Mouse (Mus musculus): ENCODE measurements at regions not wholly inside any gene's neighbourhood (a gene's known extent, or its start where the extent isn't known, plus 50 kb on each side); places are given as distances from the start of the nearest gene placed in this dataset.
A peak's percentile ranks its signal among the peaks of the same experiment; 100 is the strongest.

DNA sequence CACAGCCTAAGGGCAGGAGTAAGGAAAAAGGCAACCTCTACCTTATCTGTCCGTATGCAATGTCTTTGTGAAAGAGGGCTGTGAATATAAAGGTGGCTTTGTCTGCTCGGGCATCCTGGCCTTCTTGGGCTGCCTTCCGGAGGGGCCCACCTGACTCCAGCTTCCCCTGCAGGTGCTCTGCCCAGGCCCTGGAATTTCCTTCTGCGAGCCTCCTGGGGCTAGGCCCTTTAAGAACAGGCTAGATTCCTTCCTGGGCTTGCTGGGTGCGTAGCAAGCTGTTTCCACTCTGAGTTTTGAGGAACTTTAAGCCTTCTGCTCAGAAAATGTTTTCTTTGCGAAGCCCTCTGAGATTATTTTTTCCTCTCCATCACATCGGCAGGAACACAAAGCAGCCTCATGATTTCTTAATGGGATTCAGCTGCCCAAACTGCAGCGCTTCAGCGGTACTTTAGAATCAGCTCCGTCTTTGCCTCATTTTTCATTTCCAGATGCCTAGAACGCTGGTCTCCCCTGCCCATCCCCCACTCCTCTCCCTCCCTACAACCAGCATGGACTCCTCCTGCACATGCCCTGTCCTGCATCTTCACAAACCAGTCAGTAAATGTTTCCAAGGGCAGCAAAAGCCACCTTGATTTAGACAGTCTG is 72.9 kb upstream of the Frmd6 start:
- DNase-seq (ENCODE audit: low read depth, low spot score), result no peak

DNA sequence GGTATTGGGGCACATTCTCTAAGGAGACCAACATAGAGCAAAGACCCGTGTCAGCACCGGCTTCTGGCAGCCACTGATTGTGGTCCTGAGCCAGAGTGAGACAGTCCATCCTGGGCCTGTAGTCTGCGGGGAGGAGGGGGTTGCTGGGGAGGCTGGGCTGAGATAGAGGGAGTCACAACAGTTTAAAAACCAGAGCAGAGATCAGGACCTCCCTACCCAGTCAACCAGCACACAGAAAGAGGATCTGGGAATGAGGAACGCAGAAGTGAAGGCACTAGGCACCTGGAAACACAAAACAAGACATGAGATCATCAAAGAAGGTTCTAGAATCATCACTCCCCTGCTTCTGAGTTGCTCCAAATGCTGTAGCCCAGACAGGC is 72.4 kb upstream of the Frmd6 start:
- peak; percentile 14 for DNase-seq (ENCODE audit: low read depth, low spot score)

DNA sequence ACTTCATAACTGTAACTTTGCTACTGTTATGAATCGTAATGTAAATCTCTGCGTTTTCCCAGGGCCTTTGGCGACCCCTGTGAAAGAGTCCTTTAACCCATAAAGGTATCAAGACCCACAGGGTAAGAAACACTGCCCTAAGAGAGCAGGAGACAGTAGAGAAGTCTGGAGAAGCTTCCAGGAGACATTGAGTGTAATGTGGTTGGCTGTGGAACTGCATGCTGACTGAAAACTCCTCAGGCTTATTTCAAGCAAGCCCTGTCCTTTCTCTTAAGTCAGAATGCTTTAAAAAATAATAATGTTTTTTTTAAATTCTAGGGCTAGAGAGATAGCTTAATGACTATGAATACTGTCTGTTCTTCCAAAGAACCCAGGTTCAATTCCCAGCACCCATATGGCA is 71.9 kb upstream of the Frmd6 start:
- no peak for DNase-seq (ENCODE audit: low read depth, low spot score)

DNA sequence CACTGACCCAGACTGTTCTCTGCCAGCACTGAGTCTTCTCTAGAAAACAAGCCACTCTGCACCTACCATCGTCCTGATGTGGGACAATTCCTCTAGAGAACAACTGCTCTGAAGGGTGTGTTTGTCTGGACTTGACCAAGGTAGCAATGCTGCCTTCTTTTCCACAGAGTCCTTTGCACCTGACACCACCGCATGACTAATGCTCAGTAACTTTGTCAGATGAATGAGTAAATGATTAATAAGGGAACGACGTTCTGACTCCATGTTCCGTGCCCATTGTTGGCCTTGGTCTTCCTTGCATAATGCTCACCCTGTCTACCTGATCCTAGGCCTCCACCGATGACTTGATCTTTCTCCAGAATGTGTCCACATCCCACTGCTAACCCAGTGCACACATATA is 67.2 kb upstream of the Frmd6 start:
- no peak for DNase-seq (ENCODE audit: low read depth, low spot score)

DNA sequence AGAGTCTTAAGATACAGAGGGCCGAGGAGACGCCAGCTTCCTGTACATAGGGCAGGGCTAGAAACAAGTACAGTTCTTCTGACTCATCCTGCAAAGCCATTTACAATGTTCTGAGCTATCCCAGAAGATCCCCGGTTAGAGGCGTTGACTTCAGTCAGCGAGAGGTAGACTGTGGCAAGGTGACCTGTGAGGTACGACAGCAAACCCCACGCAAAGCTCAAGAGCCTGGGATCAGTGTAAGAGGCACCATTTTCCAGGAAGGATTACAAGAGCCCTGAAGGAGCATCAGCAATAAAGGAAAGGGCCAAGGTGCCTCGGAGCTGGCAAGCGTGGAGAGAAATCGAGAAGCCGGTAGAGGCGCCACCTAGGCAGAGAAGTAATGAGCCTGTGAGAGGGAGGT is 61.8 kb upstream of the Frmd6 start:
- no peak for DNase-seq (ENCODE audit: low read depth, low spot score)

DNA sequence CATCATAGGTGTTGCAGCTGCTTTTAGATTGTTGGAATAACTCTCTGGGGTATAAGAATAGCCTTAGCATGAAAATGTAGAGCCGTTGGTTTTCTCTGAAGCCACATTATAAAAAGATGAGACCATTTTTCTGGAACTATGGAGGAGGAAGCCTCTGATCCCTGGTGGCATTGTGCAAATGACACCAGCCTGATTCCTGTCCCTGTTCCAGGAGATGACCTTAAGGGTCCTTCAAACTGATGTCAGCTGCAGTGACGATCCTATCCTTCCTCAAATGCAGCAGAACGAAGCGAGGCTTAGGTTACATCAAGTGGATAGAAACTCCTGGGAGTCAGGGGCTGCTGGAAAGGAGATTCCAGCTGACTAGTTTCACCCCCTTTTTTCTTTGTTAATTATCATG is 59.0 kb upstream of the Frmd6 start:
- DNase-seq (ENCODE audit: low read depth, low spot score), result no peak

DNA sequence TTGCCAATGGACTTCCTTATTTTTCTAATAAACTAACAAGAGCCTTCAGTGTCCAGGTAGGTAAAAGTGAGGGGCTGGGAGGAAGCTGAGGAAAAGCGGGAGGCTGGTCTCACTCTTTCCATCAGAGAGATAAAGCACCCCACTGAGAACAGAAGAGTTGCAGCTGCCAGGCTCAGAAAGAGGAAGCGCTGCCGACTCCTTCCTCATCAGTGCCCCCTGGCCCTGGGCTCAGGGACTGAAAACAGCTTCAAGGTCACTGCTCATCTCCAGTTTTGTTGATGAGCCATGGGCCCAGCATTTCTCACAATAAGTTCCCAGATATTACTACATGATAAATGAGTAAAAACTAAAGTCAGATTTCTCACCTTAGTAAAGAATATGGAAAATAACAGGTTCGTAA is 57.4 kb upstream of the Frmd6 start:
- peak; percentile 62 for DNase-seq (ENCODE audit: low read depth, low spot score)

DNA sequence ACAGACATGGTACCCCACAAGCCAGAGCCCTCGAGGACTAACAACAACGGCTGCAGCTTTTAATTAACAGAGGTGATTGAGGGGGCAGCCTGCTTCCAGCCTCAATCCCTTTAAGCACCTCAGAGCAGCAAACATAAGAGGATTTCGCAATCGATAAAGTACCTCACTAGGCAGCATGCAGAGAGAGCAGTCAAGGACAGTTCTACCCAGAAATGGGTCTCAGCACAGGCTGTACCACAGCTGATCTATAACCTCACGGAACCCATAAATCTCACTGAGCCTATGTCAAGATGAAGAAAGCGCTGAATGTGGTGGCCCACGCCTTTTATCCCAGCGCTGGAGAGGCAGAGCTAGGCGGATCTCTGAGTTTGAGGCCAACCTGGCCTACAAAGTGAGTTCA is 56.6 kb upstream of the Frmd6 start:
- no peak for DNase-seq (ENCODE audit: low read depth, low spot score)

DNA sequence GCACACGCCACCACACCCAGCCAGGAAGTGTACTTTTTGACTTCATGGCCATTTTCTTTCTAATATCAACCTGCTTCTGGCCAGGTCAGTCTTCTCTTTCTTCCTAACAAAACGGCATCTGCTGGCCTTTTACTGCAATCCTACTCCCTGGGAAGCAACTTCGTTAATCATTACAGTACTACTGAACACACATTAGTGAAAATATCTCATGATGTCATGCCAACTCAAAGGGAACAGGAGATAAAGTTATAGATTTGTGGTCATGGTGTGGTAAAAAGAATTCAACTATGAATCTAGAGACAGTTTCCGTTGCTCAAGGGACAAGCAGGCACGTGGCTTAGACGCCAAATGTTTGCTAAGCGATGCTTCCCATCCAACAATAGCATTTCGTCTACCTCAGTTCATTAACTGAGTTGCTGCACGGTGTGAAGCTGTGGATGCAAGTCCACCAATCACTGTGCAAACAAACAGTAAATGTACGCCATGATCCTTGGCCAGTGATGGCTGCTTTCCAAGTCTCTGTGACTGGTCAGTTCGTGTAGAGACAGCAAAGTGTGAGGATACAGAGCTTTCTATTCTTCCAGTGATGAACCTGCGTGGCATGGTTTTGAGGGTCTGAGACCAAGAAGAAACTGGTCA is 55.7 kb upstream of the Frmd6 start:
- no peak for DNase-seq (ENCODE audit: low read depth, low spot score)

DNA sequence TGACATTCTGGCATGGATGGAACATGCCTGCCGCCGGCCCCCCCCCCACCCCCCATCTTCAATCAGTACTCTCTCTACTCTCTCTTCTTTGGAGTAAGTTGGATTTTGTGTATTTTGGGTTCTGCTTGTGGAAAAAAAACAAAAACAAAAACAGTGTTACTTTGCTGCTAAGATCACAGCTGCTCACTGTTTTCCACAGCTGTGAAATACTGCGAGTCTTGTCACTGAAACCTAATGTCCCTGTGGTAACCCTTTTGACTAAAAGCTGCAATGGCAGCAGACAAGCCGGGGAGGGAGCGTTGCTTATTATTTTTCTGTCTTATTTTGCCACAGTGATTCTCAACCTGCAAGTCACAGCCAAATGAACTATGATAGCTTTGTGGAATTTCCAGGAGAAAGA is 51.3 kb upstream of the Frmd6 start:
- no peak for DNase-seq (ENCODE audit: low read depth, low spot score)

DNA sequence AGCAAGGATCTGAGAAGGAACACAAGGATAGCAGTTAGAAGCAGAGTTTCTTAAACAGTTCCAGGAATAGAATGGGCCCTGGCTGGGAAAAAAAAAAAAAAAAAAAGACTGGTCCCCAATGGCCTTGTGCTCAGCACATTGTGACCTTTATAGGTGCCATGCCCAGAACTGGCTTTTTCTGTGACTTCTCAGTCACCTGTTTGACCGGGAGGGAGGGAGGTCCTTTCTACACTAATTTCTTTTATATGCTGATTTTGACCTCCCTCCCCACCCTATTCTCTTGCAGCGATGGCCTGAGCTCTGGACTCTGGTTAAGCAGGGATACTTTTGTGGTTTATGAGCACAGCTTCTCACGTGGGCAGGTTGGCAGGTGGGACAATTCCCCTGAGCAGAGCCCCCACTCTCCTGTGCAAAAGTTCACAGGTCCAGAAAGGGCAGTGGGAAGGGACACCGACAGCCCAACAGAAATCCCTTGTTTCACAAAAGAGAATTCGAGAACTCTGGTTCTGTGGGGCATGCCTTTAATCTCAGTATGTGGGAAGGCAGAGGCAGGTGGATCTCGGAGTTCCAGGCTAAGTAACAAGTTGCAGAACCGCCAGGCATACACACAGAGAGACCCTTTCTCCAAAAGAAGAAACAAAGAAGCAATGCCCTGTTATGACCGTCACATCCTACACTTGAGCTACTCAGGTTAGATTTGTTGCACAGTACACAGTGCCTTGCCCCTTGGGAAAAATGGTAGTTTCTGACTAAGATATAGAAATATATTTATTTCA is 50.3 kb upstream of the Frmd6 start:
- DNase-seq (ENCODE audit: low read depth, low spot score), result no peak

All from A20 (cell line).